Mouse (Mus musculus): ENCODE data around the gene Gm21987. TPM values are rescaled to one million over a fixed set of nuclear protein-coding genes. Genes with fewer than 3 reads are reported as not detected.
"Not testable (repeated sequence)": the region's sequence is repeated elsewhere in the genome, so short reads cannot be mapped to it uniquely, and the experiment has no call there.

Gene Gm21987
- polyA plus RNA-seq, 1 experiment: 244 TPM

DNA sequence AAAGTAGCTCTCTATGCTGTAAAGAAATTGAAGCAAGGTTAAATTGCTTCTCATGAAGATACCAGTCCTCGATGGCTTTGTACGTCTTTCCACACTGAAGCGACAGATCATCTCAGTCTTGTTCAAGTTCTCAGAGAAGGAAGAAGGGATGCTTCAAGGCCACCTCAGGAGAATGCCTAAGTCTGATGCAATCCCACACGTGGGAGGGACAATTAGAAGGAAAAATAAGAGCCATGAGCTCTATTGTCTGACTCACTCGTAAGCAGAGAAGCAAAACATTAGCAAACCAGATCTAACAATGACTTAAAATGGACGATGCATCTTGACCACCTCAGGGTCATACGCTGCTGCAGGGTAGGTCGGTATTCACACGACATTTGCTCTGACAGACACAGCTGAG lies 28.3 kb upstream of the Gm21987 start:
- Histone ChIP-seq H3K36me3 (ENCODE audit: control insufficient read depth) (no peaks in the 10 kb centered on the region), H3K4me1 (ENCODE audit: control insufficient read depth) (no peaks in the 10 kb centered on the region), H3K9me3 (ENCODE audit: control insufficient read depth, low read length) (no peaks in the 10 kb centered on the region), H3K27me3 (ENCODE audit: control insufficient read depth) (no peaks in the 10 kb centered on the region), H3K4me3 (replicated peaks) (no peak overlapping the region)
- TF ChIP-seq TAL1 (IDR thresholded peaks at IDR 0.05; ENCODE audit: low read length) (no peak), GATA1 (IDR thresholded peaks at IDR 0.05; ENCODE audit: low read length) (no peak)

DNA sequence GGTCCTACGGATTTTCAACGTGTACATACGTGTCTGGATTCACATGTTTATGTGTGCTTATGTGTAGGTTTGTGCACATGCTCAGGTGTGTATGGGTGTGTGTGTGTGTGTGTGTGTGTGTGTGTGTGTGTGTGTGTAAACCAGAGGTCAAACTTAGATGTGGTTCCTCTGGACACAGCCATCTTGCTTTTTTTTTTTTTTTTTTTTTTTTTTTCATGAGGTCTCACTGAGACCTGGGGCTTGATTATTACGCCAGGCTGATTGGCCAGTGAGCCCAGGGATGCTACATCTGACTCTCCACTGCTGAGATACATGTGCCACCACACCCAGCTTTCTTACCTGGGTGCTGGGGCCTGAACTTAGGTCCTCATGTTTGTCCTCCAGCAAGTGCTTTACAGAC lies 27.8 kb upstream of the Gm21987 start:
- no peaks in the 10 kb centered on the region for H3K9me3 ChIP-seq (ENCODE audit: control insufficient read depth, low read length)
- TF ChIP-seq GATA1 (IDR thresholded peaks at IDR 0.05; ENCODE audit: low read length) (no peak), TAL1 (IDR thresholded peaks at IDR 0.05; ENCODE audit: low read length) (no peak)
- H3K36me3 ChIP-seq (ENCODE audit: control insufficient read depth): no peaks in the 10 kb centered on the region
- H3K4me3 ChIP-seq (replicated peaks): no peak overlapping the region
- no peaks in the 10 kb centered on the region for H3K27me3 ChIP-seq (ENCODE audit: control insufficient read depth)
- no peaks in the 10 kb centered on the region for H3K4me1 ChIP-seq (ENCODE audit: control insufficient read depth)

DNA sequence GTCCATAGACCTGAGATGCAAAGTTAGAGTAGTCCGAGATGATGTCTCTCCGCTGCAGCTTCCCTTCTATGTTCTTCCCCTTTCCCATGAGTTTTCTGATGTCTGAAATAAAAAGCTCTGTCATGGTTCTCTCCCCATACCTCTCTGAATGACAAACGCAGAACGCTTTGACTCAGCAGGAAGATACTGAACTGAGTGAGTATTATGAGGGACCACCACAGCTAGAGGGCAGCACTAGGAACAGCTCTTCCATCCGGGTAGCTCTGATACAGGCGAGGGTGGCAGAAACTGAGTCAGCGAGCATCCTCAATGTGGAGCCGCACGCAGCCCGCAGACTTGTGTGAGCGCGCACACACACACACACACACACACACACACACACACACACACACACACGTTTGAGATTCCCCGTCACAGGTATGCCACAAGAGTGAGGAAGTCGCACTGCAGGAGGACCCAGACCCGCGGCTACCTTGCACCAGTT lies 25.3 kb upstream of the Gm21987 start:
- Histone ChIP-seq H3K27me3 (ENCODE audit: control insufficient read depth) (no peaks in the 10 kb centered on the region), H3K4me1 (ENCODE audit: control insufficient read depth) (no peaks in the 10 kb centered on the region), H3K36me3 (ENCODE audit: control insufficient read depth) (no peaks in the 10 kb centered on the region), H3K4me3 (replicated peaks) (no peak overlapping the region), H3K9me3 (ENCODE audit: control insufficient read depth, low read length) (no peaks in the 10 kb centered on the region)
- no peak for TF ChIP-seq GATA1 (IDR thresholded peaks at IDR 0.05; ENCODE audit: low read length)
- TF ChIP-seq TAL1 (IDR thresholded peaks at IDR 0.05; ENCODE audit: low read length): no peak

- H3K9me3 ChIP-seq (ENCODE audit: control insufficient read depth, low read length): peaks cover 1% of the 10 kb centered on the region; the same call in 1 of the 2 replicates
- H3K36me3 ChIP-seq (ENCODE audit: control insufficient read depth): no peaks in the 10 kb centered on the region
- no peaks in the 10 kb centered on the region for H3K27me3 ChIP-seq (ENCODE audit: control insufficient read depth)
- H3K4me1 ChIP-seq (ENCODE audit: control insufficient read depth): no peaks in the 10 kb centered on the region
- H3K4me3 ChIP-seq (replicated peaks): no peak overlapping the region
- no peak for TF ChIP-seq GATA1 (IDR thresholded peaks at IDR 0.05; ENCODE audit: low read length)
- no peak for TF ChIP-seq TAL1 (IDR thresholded peaks at IDR 0.05; ENCODE audit: low read length)
Observed at GRCm38 (mm10) chr16:38324311-38324710, 22.5 kb upstream of the Gm21987 start.

DNA sequence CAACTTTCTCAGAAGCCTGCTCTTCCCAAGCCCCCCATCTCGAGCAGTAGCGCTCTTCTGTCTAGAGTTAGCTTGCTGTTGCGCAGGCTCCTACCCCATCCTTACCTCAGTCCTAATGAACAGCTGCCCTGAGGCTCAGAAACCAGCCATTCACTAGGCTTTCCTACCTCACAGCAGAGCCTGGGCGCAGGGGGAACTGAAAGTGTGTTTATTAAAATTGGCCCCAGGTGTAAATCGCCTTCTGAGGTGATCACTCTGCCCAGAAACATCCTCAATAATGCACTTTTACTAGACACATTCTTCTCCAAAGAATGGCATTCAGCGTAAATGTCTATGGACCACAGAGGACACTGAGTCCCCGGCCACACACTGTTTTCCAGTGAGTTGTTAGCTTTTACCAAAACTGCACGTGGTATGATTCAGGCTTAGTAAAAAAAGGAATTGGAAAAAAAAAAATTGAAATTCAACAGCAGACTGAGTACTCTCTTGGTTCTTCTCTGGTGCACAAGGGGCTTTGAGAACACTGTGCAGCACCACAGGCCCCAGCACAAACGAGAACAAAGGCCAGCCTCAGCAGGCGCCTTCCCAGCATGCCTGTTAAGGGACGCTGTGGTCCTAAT lies 20.0 kb upstream of the Gm21987 start:
- no peak for TF ChIP-seq TAL1 (IDR thresholded peaks at IDR 0.05; ENCODE audit: low read length)
- no peak for TF ChIP-seq GATA1 (IDR thresholded peaks at IDR 0.05; ENCODE audit: low read length)
- H3K36me3 ChIP-seq (ENCODE audit: control insufficient read depth): no peaks in the 10 kb centered on the region
- peaks cover 6% of the 10 kb centered on the region; the same call in 1 of the 2 replicates for H3K9me3 ChIP-seq (ENCODE audit: control insufficient read depth, low read length)
- no peaks in the 10 kb centered on the region for H3K4me1 ChIP-seq (ENCODE audit: control insufficient read depth)
- no peaks in the 10 kb centered on the region for H3K27me3 ChIP-seq (ENCODE audit: control insufficient read depth)
- H3K4me3 ChIP-seq (replicated peaks): no peak overlapping the region

DNA sequence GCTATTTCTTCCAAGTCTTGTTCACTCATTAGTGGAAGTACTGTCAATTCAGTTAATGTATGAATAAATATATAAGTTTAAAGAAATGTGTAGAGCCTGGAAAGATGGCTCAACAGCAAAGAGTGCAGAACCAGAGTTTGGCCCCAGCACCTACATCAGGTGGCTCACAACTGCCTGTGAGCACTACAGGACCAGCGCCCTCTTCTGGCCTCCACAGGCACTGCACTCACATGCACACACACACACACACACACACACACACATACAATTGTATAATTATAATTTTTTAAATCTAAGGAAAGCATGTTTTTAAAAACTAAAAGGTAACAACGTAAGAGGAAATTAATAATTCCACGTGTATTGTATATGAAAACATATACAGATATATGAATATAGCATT lies 17.5 kb upstream of the Gm21987 start:
- TF ChIP-seq GATA1 (IDR thresholded peaks at IDR 0.05; ENCODE audit: low read length) (no peak), TAL1 (IDR thresholded peaks at IDR 0.05; ENCODE audit: low read length) (no peak)

GRCm38 (mm10) chr16:38334431-38334830 lies 12.4 kb upstream of the Gm21987 start:
- Histone ChIP-seq H3K27me3 (ENCODE audit: control insufficient read depth) (no peaks in the 10 kb centered on the region), H3K4me3 (replicated peaks) (no peak overlapping the region), H3K4me1 (ENCODE audit: control insufficient read depth) (peaks cover 6% of the 10 kb centered on the region), H3K36me3 (ENCODE audit: control insufficient read depth) (no peaks in the 10 kb centered on the region), H3K9me3 (ENCODE audit: control insufficient read depth, low read length) (peaks cover 4% of the 10 kb centered on the region; the same call in 1 of the 2 replicates)
- TF ChIP-seq GATA1 (IDR thresholded peaks at IDR 0.05; ENCODE audit: low read length): no peak
- no peak for TF ChIP-seq TAL1 (IDR thresholded peaks at IDR 0.05; ENCODE audit: low read length)

More for the DNA sequence above, 17.5 kb upstream of the Gm21987 start:
- H3K27me3 ChIP-seq (ENCODE audit: control insufficient read depth): no peaks in the 10 kb centered on the region
- no peak overlapping the region for H3K4me3 ChIP-seq (replicated peaks)
- no peaks in the 10 kb centered on the region for H3K36me3 ChIP-seq (ENCODE audit: control insufficient read depth)
- peaks cover 6% of the 10 kb centered on the region; the same call in 1 of the 2 replicates for H3K9me3 ChIP-seq (ENCODE audit: control insufficient read depth, low read length)
- H3K4me1 ChIP-seq (ENCODE audit: control insufficient read depth): peaks cover 6% of the 10 kb centered on the region

- not testable (repeated sequence) for H3K4me3 ChIP-seq (replicated peaks); H3K36me3 ChIP-seq (ENCODE audit: control insufficient read depth); H3K9me3 ChIP-seq (ENCODE audit: control insufficient read depth, low read length)
- Histone ChIP-seq H3K27me3 (ENCODE audit: control insufficient read depth) (peaks cover 11% of the 10 kb centered on the region), H3K4me1 (ENCODE audit: control insufficient read depth) (peaks cover 14% of the 10 kb centered on the region)
Observed at GRCm38 (mm10) chr16:38338077-38338476, 8.8 kb upstream of the Gm21987 start.

- peaks cover 11% of the 10 kb centered on the region for H3K27me3 ChIP-seq (ENCODE audit: control insufficient read depth)
- TF ChIP-seq GATA1 (IDR thresholded peaks at IDR 0.05; ENCODE audit: low read length) (no peak), TAL1 (IDR thresholded peaks at IDR 0.05; ENCODE audit: low read length) (no peak)
- no peaks in the 10 kb centered on the region for H3K36me3 ChIP-seq (ENCODE audit: control insufficient read depth)
- no peaks in the 10 kb centered on the region; the same call in 1 of the 2 replicates for H3K9me3 ChIP-seq (ENCODE audit: control insufficient read depth, low read length)
- H3K4me3 ChIP-seq (replicated peaks): peak within 1 kb of the TSS; percentile 35
- H3K4me1 ChIP-seq (ENCODE audit: control insufficient read depth): peaks cover 21% of the 10 kb centered on the region
Observed at GRCm38 (mm10) chr16:38341396-38342324, 5.2 kb upstream of the Gm21987 start, which contains the start of gene Maats1. Gene Maats1 (minus strand): TSS chr16:38342143.
